Mouse (Mus musculus) thymus, adult 2 months (tissue): ENCODE measurements around the gene Tmem191c. TPM values are rescaled to one million over a fixed set of nuclear protein-coding genes. Genes with fewer than 3 reads are reported as not detected.

ENCODE experiments used
- DNase-seq: peaks from one replicate; pipeline ENCODE4 v3.0.0; 2021
- H3K27ac ChIP-seq: fragments of 200-500 bp; 2 replicates; pipeline ENCODE4 v1.5.1; 2012; ENCODE audit warnings: low read length, control low read depth; ENCODE audit not compliant: control insufficient read depth, insufficient read depth
- H3K27me3 ChIP-seq: fragments of 200-500 bp; 2 replicates; pipeline ENCODE4 v1.6.1; 2012; ENCODE audit warnings: mild to moderate bottlenecking, low read length, moderate library complexity, mixed read lengths; ENCODE audit not compliant: control insufficient read depth, insufficient read depth
- H3K36me3 ChIP-seq: fragments of 200-500 bp; 2 replicates; pipeline ENCODE4 v1.6.1; 2012; ENCODE audit warnings: mild to moderate bottlenecking, low read length, moderate library complexity; ENCODE audit not compliant: control insufficient read depth, insufficient read depth
- H3K4me1 ChIP-seq: fragments of 200-500 bp; replicated peaks from 2 replicates; pipeline ENCODE4 v1.6.1; 2012; ENCODE audit warnings: low read length; ENCODE audit not compliant: control insufficient read depth, insufficient read depth
- H3K4me3 ChIP-seq: fragments of 200-500 bp; 2 replicates; pipeline ENCODE4 v1.5.1; 2012; ENCODE audit warnings: mild to moderate bottlenecking, low read length, control low read depth, moderate library complexity; ENCODE audit not compliant: control insufficient read depth, insufficient read depth
- CTCF ChIP-seq: fragments of 200-500 bp; IDR thresholded peaks from 2 replicates; pipeline ENCODE4 v1.5.1; 2012; ENCODE audit warnings: mild to moderate bottlenecking, control low read depth, low read length, moderate library complexity, borderline replicate concordance; ENCODE audit not compliant: control insufficient read depth, poor library complexity, insufficient read depth; ENCODE audit errors: extremely low read depth
- POLR2A ChIP-seq: fragments of 200-500 bp; IDR thresholded peaks from 2 replicates; pipeline ENCODE4 v1.6.1; 2012; ENCODE audit warnings: mild to moderate bottlenecking, low read length, control low read depth, moderate library complexity; ENCODE audit not compliant: control insufficient read depth, poor library complexity, insufficient read depth; ENCODE audit errors: extremely low read depth
- WGBS: fragments of 180-500 bp; shearing (Covaris S2); methylation state at CpG from one replicate; pipeline ENCODE4 v1.1.7; 2018; 5-methylcytosine and 5-hydroxymethylcytosine counted together
- polyA plus RNA-seq: library from polyadenylated mRNA; depleted of rRNA; stranded (reverse); fragments of >200 nt; gene quantifications from 2 replicates; pipeline ENCODE4 v1.2.3, GENCODE M21; 2012; rRNA removed

Tmem191c gene
- polyA plus RNA-seq, 1 experiment, result 72.6 TPM

GRCm38 (mm10) chr16:17331116-17331515 lies 55.2 kb downstream of the Tmem191c start, which contains the start of gene Serpind1:
TSS of gene Serpind1 (plus strand) at chr16:17331371.
- Histone ChIP-seq H3K27me3 (no peaks in the 10 kb centered on the region), H3K27ac (no peak within 1 kb of the TSS), H3K4me3 (no peak within 1 kb of the TSS), H3K4me1 (0 out of 2 replicates have a peak, but pooled peaks cover 2% of the 10 kb centered on the region), H3K36me3 (no peaks in the 10 kb centered on the region)
- no peak for DNase-seq
- no peak for TF ChIP-seq POLR2A
- TF ChIP-seq CTCF, result no peak
- 96% methylated on average over 2 of the region's 2 CpGs for WGBS

- H3K4me3 ChIP-seq, result no peak overlapping the region
- H3K27me3 ChIP-seq, result no peaks in the 10 kb centered on the region
- H3K27ac ChIP-seq, result no peak overlapping the region
- 0 out of 2 replicates have a peak, but pooled peaks cover 2% of the 10 kb centered on the region for H3K4me1 ChIP-seq
- TF ChIP-seq POLR2A, result no peak
- no peak for TF ChIP-seq CTCF
- no peaks in the 10 kb centered on the region for H3K36me3 ChIP-seq
- DNase-seq, result no peak
- WGBS, result 96% methylated on average over 5 of the region's 5 CpGs
Measured at GRCm38 (mm10) chr16:17331855-17332254, 56.0 kb downstream of the Tmem191c start.

Other genes with a start within 250 kb of the Tmem191c start
- gene Ypel1, start 206.4 kb upstream of the Tmem191c start, polyA plus RNA-seq, result 3.8 and 5.7 TPM in 2 replicates
- gene Ppil2, start 164.8 kb upstream of the Tmem191c start, polyA plus RNA-seq, result 163 and 176 TPM in 2 replicates
- 105 and 118 TPM in 2 replicates for gene 2610318N02Rik, start 150.9 kb upstream of the Tmem191c start, polyA plus RNA-seq
- gene Sdf2l1, start 143.7 kb upstream of the Tmem191c start, polyA plus RNA-seq, result 60.3 and 69.8 TPM in 2 replicates
- gene Ydjc, start 131.5 kb upstream of the Tmem191c start, polyA plus RNA-seq, result 19.3 and 21.4 TPM in 2 replicates
- 3.5 and 3.7 TPM in 2 replicates for gene Ccdc116, start 128.8 kb upstream of the Tmem191c start, polyA plus RNA-seq
- 70.5 and 75.0 TPM in 2 replicates for gene Ube2l3, start 73.4 kb upstream of the Tmem191c start, polyA plus RNA-seq
- gene Rimbp3, start 67.5 kb upstream of the Tmem191c start, polyA plus RNA-seq, result 0.41 and 0.51 TPM in 2 replicates
- 6.0 and 7.0 TPM in 2 replicates for gene Hic2, start 42.5 kb upstream of the Tmem191c start, polyA plus RNA-seq
- 0.16 and 0.69 TPM in 2 replicates for gene Serpind1, start 55.3 kb downstream of the Tmem191c start, polyA plus RNA-seq
- gene Snap29, start 129.9 kb downstream of the Tmem191c start, polyA plus RNA-seq, result 7.5 and 8.1 TPM in 2 replicates
- 75.5 and 78.4 TPM in 2 replicates for gene Pi4ka, start 130.2 kb downstream of the Tmem191c start, polyA plus RNA-seq
- 147 and 200 TPM in 2 replicates for gene Crkl, start 175.9 kb downstream of the Tmem191c start, polyA plus RNA-seq
- 0.93 and 1.4 TPM in 2 replicates for gene Aifm3, start 213.5 kb downstream of the Tmem191c start, polyA plus RNA-seq
- 291 and 303 TPM in 2 replicates for gene Lztr1, start 232.6 kb downstream of the Tmem191c start, polyA plus RNA-seq